Mouse (Mus musculus) liver, embryonic 11.5 days (tissue): ENCODE measurements around the gene Olfr827. TPM values are rescaled to one million over a fixed set of nuclear protein-coding genes. Genes with fewer than 3 reads are reported as not detected.

ENCODE experiments used
- ATAC-seq: fragments of 200-750 bp; cut with Nextera tagmentation; replicated peaks from 2 replicates; pipeline ENCODE4 v1.8.0; 2017; ENCODE audit warnings: moderate number of reproducible peaks, mild to moderate bottlenecking, moderate TSS enrichment, moderate library complexity; ENCODE audit not compliant: low FRiP score
- DNase-seq: peaks from one replicate; pipeline ENCODE4 v3.0.0-alpha.2; 2017; ENCODE audit warnings: low spot score
- H3K27ac ChIP-seq: fragments of 300-500 bp; sonication (generic); 2 replicates; pipeline ENCODE4 v1.5.1; 2014; ENCODE audit warnings: mild to moderate bottlenecking, low read depth, low read length, control low read depth
- H3K27me3 ChIP-seq: fragments of 300-500 bp; sonication (generic); replicated peaks from 2 replicates; pipeline ENCODE4 v1.6.1; 2014; ENCODE audit warnings: low read length, mixed read lengths; ENCODE audit not compliant: control insufficient read depth, insufficient read depth
- H3K36me3 ChIP-seq: fragments of 300-500 bp; sonication (generic); 2 replicates; pipeline ENCODE4 v1.6.1; 2014; ENCODE audit warnings: mild to moderate bottlenecking, low read length, moderate library complexity, mixed read lengths; ENCODE audit not compliant: control insufficient read depth, insufficient read depth
- H3K4me1 ChIP-seq: fragments of 300-500 bp; sonication (generic); replicated peaks from 2 replicates; pipeline ENCODE4 v1.6.1; 2014; ENCODE audit warnings: low read length, mixed read lengths; ENCODE audit not compliant: control insufficient read depth, insufficient read depth
- H3K4me2 ChIP-seq: fragments of 300-500 bp; sonication (generic); 2 replicates; pipeline ENCODE4 v1.6.1; 2014; ENCODE audit warnings: mild to moderate bottlenecking, control low read depth, moderate library complexity
- H3K4me3 ChIP-seq: fragments of 300-500 bp; sonication (generic); 2 replicates; pipeline ENCODE4 v1.5.1; 2014; ENCODE audit warnings: low read depth, low read length, control low read depth
- H3K9ac ChIP-seq: fragments of 300-500 bp; sonication (generic); 2 replicates; pipeline ENCODE4 v1.6.1; 2014; ENCODE audit warnings: low read depth, low read length, control low read depth
- H3K9me3 ChIP-seq: fragments of 300-500 bp; sonication (generic); 2 replicates; pipeline ENCODE4 v1.6.1; 2016; ENCODE audit warnings: low read length, inconsistent platforms, mixed read lengths; ENCODE audit not compliant: control insufficient read depth
- WGBS: fragments of 180-500 bp; shearing (Covaris S2); extraction: QIAGEN DNeasy Blood & Tissue Kit; methylation state at CpG from one replicate; pipeline ENCODE4 v1.1.7; 2014; 5-methylcytosine and 5-hydroxymethylcytosine counted together
- polyA plus RNA-seq: library from polyadenylated mRNA; unstranded; fragments of >200 nt; fragmentation: Nextera tagmentation; extraction: Ambion mirVana; gene quantifications from 2 replicates; pipeline ENCODE4 v1.2.1, GENCODE M21; 2014

Gene Olfr827
- polyA plus RNA-seq, 1 experiment from 2014 or later = not detected

- H3K9me3 ChIP-seq = no peaks in the 10 kb centered on the region
- DNase-seq (no peak), ATAC-seq (no peak)
- H3K9ac ChIP-seq = no peak overlapping the region
- no peak overlapping the region for H3K27ac ChIP-seq
- WGBS = 70% methylated on average over 3 of the region's 3 CpGs
- no peaks in the 10 kb centered on the region for H3K27me3 ChIP-seq
- H3K36me3 ChIP-seq = no peaks in the 10 kb centered on the region
- no peaks in the 10 kb centered on the region for H3K4me1 ChIP-seq
- H3K4me2 ChIP-seq = no peak overlapping the region
- H3K4me3 ChIP-seq = no peak overlapping the region
These were observed 10.8 kb upstream of the Olfr827 start for GRCm38 (mm10) chr10:130225034-130225433.

GRCm38 (mm10) chr10:130184086-130184485 lies 30.1 kb downstream of the Olfr827 start, which contains the start of gene Olfr826:
Olfr826 (minus strand) TSS chr10:130184186.
- no peak within 1 kb of the TSS for H3K9ac ChIP-seq
- no peak for DNase-seq
- 68% methylated on average over 1 of the region's 1 CpGs for WGBS
- no peaks in the 10 kb centered on the region for H3K27me3 ChIP-seq
- H3K4me2 ChIP-seq = no peak within 1 kb of the TSS
- H3K4me1 ChIP-seq = no peaks in the 10 kb centered on the region
- no peaks in the 10 kb centered on the region for H3K36me3 ChIP-seq
- no peak within 1 kb of the TSS for H3K27ac ChIP-seq
- ATAC-seq = no peak
- H3K4me3 ChIP-seq = no peak within 1 kb of the TSS
- H3K9me3 ChIP-seq = no peaks in the 10 kb centered on the region

DNA sequence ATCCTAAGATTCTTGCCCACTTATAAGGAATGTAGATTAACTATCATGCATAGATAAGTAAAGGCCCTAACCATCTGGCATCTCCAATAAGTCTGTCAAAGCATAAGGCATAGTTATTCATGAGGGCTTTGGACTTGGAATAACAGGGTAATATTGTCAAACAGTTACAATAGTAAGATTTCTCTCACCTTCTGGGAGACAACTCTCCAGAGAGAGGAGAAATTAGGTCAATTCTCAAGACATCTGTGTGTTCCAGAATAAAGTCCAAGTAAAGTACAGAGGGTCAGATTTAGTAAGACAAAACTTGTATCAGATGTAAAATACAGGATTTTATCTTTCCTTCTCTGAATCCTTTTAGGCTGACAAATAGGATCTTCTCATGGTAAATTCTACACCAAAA lies 47.5 kb downstream of the Olfr827 start, which contains the start of gene Olfr825:
Gene Olfr825 (minus strand): TSS at position 101 of the 400 bp plus-strand sequence.
- no peak within 1 kb of the TSS for H3K4me2 ChIP-seq
- H3K9ac ChIP-seq = no peak within 1 kb of the TSS
- H3K36me3 ChIP-seq = no peaks in the 10 kb centered on the region
- DNase-seq (no peak), ATAC-seq (no peak)
- no peaks in the 10 kb centered on the region for H3K4me1 ChIP-seq
- H3K27me3 ChIP-seq = no peaks in the 10 kb centered on the region
- no peak within 1 kb of the TSS for H3K27ac ChIP-seq
- no peaks in the 10 kb centered on the region for H3K9me3 ChIP-seq
- H3K4me3 ChIP-seq = no peak within 1 kb of the TSS

- no peak for DNase-seq
These were observed 49.0 kb downstream of the Olfr827 start for GRCm38 (mm10) chr10:130165196-130165595.

More at GRCm38 (mm10) chr10:130165196-130165595, 49.0 kb downstream of the Olfr827 start:
- Histone ChIP-seq H3K4me3 (no peak overlapping the region), H3K27ac (no peak overlapping the region), H3K9ac (no peak overlapping the region), H3K4me2 (no peak overlapping the region), H3K27me3 (no peaks in the 10 kb centered on the region), H3K36me3 (no peaks in the 10 kb centered on the region), H3K4me1 (no peaks in the 10 kb centered on the region), H3K9me3 (no peaks in the 10 kb centered on the region)
- no peak; the same call in 1 of the 2 replicates for ATAC-seq

Other genes starting within 250 kb of the Olfr827 start
- gene Olfr819, start 247.1 kb downstream of the Olfr827 start, polyA plus RNA-seq = not detected in 2 replicates
- gene Olfr247, start 238.3 kb downstream of the Olfr827 start, polyA plus RNA-seq = not detected in 2 replicates
- gene Gm10310, start 229.3 kb downstream of the Olfr827 start, polyA plus RNA-seq = not detected in 2 replicates
- not detected in 2 replicates for gene Olfr820, start 201.8 kb downstream of the Olfr827 start, polyA plus RNA-seq
- gene Olfr821, start 184.1 kb downstream of the Olfr827 start, polyA plus RNA-seq = not detected in 2 replicates
- gene Olfr822, start 143.2 kb downstream of the Olfr827 start, polyA plus RNA-seq = not detected in 2 replicates
- gene Olfr823, start 99.0 kb downstream of the Olfr827 start, polyA plus RNA-seq = not detected in 2 replicates
- gene Olfr824, start 84.4 kb downstream of the Olfr827 start, polyA plus RNA-seq = not detected in 2 replicates
- not detected in 2 replicates for gene Olfr825, start 47.6 kb downstream of the Olfr827 start, polyA plus RNA-seq
- not detected in 2 replicates for gene Olfr826, start 30.2 kb downstream of the Olfr827 start, polyA plus RNA-seq
- not detected in 2 replicates for gene Neurod4, start 65.8 kb upstream of the Olfr827 start, polyA plus RNA-seq
- 3.3 and 4.4 TPM in 2 replicates for gene Tespa1, start 108.5 kb upstream of the Olfr827 start, polyA plus RNA-seq
- gene Vmn2r84, start 179.9 kb upstream of the Olfr827 start, polyA plus RNA-seq = not detected in 2 replicates
- gene Vmn2r85, start 215.3 kb upstream of the Olfr827 start, polyA plus RNA-seq = not detected in 2 replicates
- gene Vmn2r86, start 241.6 kb upstream of the Olfr827 start, polyA plus RNA-seq = not detected in 2 replicates